Comparison of ENCODE assay signal across 8 mouse cellular contexts in the genomic region with DNA sequence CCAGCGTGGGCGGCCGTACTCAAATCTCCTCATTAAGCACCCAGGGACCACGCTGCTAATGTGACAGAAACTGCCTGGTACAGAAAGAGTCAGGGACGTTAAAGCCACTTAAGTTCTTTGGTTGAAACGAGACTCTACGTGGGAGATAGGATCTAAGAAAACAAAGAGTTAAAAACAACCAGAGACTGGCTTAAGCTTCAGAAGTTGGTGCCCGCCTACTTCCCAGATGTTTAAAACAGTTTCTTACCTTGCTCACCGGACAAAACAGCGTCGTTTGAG. TPM values are rescaled to one million over a fixed set of nuclear protein-coding genes. Genes with fewer than 3 reads are reported as not detected.
A peak's percentile ranks its signal among the peaks of the same experiment; 100 is the strongest.
DNase-seq lines count a peak whose midpoint lies in the region; ATAC-seq and TF ChIP-seq lines count a peak whose summit lies in the region.

No protein-coding gene starts in this region.

- H3K9ac ChIP-seq in liver, embryonic 12.5 days, result peak overlapping the region; percentile 84
- H3K9ac ChIP-seq in stomach, postnatal 0 days (ENCODE audit: low read length), result peak overlapping the region; percentile 58

- peaks cover 23% of the 10 kb centered on the region for H3K36me3 ChIP-seq in liver, embryonic 12.5 days
- H3K36me3 ChIP-seq in stomach, postnatal 0 days (ENCODE audit: control insufficient read depth, insufficient read depth, low read length), result no peaks in the 10 kb centered on the region

- H3K4me2 ChIP-seq in liver, embryonic 12.5 days, result peak overlapping the region; percentile 79
- H3K4me2 ChIP-seq in stomach, postnatal 0 days (replicated peaks; ENCODE audit: low read depth), result peak overlapping the region; percentile 87

- WGBS in liver, embryonic 12.5 days (ENCODE audit: insufficient replicate concordance), result 2% methylated on average over 11 of the region's 11 CpGs
- WGBS in stomach, postnatal 0 days, result 4% methylated on average over 11 of the region's 11 CpGs

- no peak for TF ChIP-seq CTCF in gastrocnemius, adult 2 months (IDR thresholded peaks at IDR 0.05)
- TF ChIP-seq CTCF in stomach, postnatal 0 days (IDR thresholded peaks at IDR 0.05; ENCODE audit: low read depth), result no peak

- H3K4me1 ChIP-seq in liver, embryonic 12.5 days, result peaks cover 56% of the 10 kb centered on the region
- H3K4me1 ChIP-seq in stomach, postnatal 0 days (replicated peaks; ENCODE audit: control insufficient read depth, insufficient read depth), result no peaks in the 10 kb centered on the region

- no peaks in the 10 kb centered on the region for H3K9me3 ChIP-seq in liver, embryonic 12.5 days (replicated peaks)
- no peaks in the 10 kb centered on the region for H3K9me3 ChIP-seq in stomach, postnatal 0 days (ENCODE audit: control insufficient read depth, low read length)

- H3K27me3 ChIP-seq in liver, embryonic 12.5 days (replicated peaks), result no peaks in the 10 kb centered on the region; the same call in 1 of the 2 replicates
- no peaks in the 10 kb centered on the region for H3K27me3 ChIP-seq in stomach, postnatal 0 days (ENCODE audit: control insufficient read depth, insufficient read depth, low read length)

- no peak for TF ChIP-seq EP300 in stomach, postnatal 0 days (optimal IDR thresholded peaks at IDR 0.05)

- H3K27ac ChIP-seq in gastrocnemius, adult 2 months, result peak overlapping the region; percentile 94
- H3K27ac ChIP-seq in liver, embryonic 12.5 days, result peak overlapping the region; percentile 99
- peak overlapping the region; percentile 65; the same call in 1 of the 2 replicates for H3K27ac ChIP-seq in stomach, postnatal 0 days (replicated peaks)

- intact Hi-C loops in gastrocnemius, adult 2 months (cut with DNase I), result no loop called here
- intact Hi-C loops in gastrocnemius, postnatal 14 days (cut with DNase I; ENCODE audit: low total_unique reads), result no loop called here

- H3K4me3 ChIP-seq in gastrocnemius, adult 2 months, result peak overlapping the region; percentile 84
- H3K4me3 ChIP-seq in liver, embryonic 12.5 days, result peak overlapping the region; percentile 77
- peak overlapping the region; percentile 48 for H3K4me3 ChIP-seq in stomach, postnatal 0 days (ENCODE audit: low read depth, low read length)

- ATAC-seq in liver, embryonic 12.5 days, result no peak
- ATAC-seq in stomach, postnatal 0 days (ENCODE audit: low FRiP score, low TSS enrichment), result no peak
- ATAC-seq in cerebellum, adult (ENCODE audit: insufficient number of reproducible peaks, low FRiP score, low TSS enrichment), result no peak

- DNase-seq in gastrocnemius, adult 2 months, result no peak
- no peak for DNase-seq in gastrocnemius, postnatal 14 days
- peak; percentile 22 for DNase-seq in thymus, postnatal 0 days (ENCODE audit: low spot score)
- DNase-seq in thymus, postnatal 14 days, result no peak
- no peak for DNase-seq in stomach, postnatal 0 days (ENCODE audit: low spot score)
- DNase-seq in frontal cortex, postnatal 10 days (ENCODE audit: low spot score in 2 of 2), result no peak

RNA-seq across cellular contexts. Expression of a gene that starts 0.9 kb away (rescaled TPM):
- total RNA-seq in gastrocnemius, adult 2 months (2021), result 1 to 10 TPM; 3.1 to 4.0 TPM
- total RNA-seq in gastrocnemius, postnatal 14 days (2021), result 1 to 10 TPM; 3.5 to 3.6 TPM
- polyA plus RNA-seq in thymus, postnatal 0 days (2015; fragmentation: Nextera tagmentation; extraction: Ambion mirVana), result 1.6 and 2.5 TPM in 2 replicates
- 12.2 and 13.4 TPM in 2 replicates for polyA plus RNA-seq in liver, embryonic 12.5 days (2016; fragmentation: Nextera tagmentation; extraction: Ambion mirVana)
- polyA plus RNA-seq in stomach, postnatal 0 days (2015; fragmentation: Nextera tagmentation; extraction: Ambion mirVana), result 1.8 and 2.0 TPM in 2 replicates

RNA-seq across cellular contexts. Expression of a gene that starts 37.4 kb away (rescaled TPM):
- total RNA-seq in gastrocnemius, adult 2 months (2021), result not detected
- under 1 TPM; 0.24 to 0.27 TPM for total RNA-seq in gastrocnemius, postnatal 14 days (2021)
- polyA plus RNA-seq in thymus, postnatal 0 days (2015; fragmentation: Nextera tagmentation; extraction: Ambion mirVana), result 2.4 and 8.0 TPM in 2 replicates
- 17.0 and 18.7 TPM in 2 replicates for polyA plus RNA-seq in liver, embryonic 12.5 days (2016; fragmentation: Nextera tagmentation; extraction: Ambion mirVana)
- 76.3 and 95.6 TPM in 2 replicates for polyA plus RNA-seq in stomach, postnatal 0 days (2015; fragmentation: Nextera tagmentation; extraction: Ambion mirVana)
